Mouse (Mus musculus) kidney, adult 9 months (tissue): Measurements from ENCODE around the gene Gsap.
A peak's percentile ranks its signal among the peaks of the same experiment; 100 is the strongest.
"Not testable (repeated sequence)": the region's sequence is repeated elsewhere in the genome, so short reads cannot be mapped to it uniquely, and the experiment has no call there.

Source experiments
- DNase-seq: peaks from one replicate; pipeline ENCODE4 v3.0.0; 2022

Gsap gene

DNA sequence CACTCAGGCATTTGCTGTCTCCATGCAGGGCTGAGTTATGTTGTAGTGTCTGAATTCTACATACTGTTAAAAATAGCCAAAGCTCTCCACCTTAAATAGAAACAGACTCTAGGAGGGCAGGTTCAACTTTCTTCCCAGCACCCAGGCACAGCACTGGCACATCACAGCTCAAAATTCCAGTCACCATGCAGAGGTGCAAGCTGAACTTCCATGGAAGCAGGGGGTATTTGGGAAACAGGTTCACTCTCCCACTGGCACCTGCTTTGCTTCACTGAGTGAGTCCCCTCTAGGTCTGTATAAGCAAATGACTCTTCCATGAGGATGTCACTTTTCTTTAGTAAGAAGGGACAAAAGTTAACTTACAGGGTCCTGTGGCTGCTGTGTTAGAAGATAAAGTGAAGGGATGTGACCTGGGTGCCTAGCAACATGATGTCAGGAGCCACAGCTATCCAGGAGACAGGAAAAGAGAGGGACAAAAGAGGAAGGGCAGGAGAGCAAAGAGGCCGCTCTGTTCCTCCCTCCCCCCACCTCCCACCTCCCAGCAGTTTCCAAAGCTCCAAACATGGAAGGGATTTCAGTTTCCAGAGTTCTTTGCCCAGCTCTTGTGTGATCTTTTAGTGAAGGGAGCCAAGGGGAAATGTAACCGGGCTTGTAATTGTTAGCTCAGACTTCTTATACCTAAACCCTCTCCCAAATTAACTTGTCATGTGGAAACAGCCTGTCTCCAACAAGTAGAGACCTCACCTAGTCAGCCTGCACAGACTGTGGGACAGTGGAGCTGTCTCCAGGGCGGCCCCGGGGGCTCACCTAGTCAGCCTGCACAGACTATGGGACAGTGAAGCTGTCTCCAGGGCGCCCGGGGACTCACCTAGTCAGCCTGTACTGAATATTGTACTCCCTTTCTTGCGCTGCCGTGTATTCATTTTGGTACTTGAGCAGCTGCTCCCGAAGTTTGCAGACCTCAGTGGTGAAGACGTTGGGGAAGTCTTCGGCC, 143.9 kb downstream of the Gsap start:
- no peak for DNase-seq

DNA sequence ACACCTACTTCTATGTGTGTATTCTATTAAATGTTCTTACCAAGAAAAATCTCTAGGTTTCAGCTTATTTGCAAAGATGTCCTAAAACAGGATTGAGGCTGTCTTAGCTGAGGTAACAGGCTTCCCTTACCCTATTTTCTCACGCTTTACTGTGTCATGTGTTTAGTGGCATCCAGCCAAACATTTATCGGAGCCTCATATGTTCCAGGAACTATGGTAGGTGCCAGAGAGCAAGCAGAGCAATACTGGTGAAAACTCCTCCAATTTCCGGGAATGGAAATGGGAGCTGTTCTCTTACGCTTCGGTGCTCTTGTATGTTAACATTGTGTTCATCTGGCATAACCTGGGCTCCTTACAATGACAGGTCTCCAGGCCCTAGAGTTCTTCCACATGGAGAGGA, 145.6 kb downstream of the Gsap start:
- peak; percentile 13 for DNase-seq

DNA sequence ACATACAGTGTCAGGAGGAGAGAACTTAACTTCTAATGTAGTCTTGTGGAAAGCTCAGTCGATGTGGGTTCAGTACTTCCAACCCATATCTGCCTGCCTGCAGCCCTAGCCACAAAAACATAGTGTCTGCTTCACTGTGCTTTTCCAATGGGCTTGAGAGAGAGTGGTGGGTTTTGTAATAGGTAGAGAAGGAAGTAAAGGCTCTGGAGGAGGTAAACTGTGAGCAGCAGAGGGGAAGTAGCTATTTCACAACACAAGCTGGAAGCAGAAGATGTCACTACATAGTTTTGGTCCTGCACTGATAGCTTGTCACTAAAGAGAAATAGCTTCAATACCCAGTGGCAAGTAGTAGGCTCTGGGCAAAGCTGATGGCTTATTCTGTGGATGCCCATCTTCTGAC, 146.1 kb downstream of the Gsap start:
- no peak for DNase-seq

DNA sequence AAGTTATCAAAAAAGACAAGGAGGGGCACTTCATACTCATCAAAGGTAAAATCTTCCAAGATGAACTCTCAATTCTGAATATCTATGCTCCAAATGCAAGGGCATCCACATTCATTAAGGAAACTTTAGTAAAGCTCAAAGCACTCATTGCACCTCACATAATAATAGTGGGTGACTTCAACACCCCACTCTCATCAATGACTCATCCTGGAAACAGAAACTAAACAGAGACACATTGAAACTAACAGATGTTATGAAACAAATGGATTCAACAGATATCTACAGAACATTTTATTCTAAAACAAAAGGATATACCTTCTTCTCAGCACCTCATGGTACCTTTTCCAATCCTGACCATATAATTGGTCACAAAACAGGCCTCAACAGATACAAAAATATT, 156.2 kb downstream of the Gsap start:
- DNase-seq: not testable (repeated sequence)

DNA sequence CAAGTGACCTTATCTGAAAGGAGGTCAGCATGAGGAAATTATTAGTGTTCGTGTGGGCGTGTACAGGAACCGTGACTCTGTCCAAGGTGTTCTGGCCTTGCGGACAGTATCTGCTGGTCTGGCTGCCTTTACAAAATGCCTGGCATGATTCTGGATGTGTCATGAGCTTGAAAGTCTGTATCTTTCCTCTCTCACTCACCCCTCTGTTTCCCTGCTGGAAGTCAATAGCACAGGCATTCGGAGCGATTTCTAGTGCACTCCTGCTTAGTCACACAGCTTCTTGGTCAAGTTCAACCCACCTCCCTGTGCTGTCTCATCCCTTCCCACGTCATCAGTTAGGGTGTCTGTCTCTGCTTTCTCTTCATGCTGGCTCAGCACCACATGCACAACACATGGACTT, 162.3 kb downstream of the Gsap start:
- no peak for DNase-seq

DNA sequence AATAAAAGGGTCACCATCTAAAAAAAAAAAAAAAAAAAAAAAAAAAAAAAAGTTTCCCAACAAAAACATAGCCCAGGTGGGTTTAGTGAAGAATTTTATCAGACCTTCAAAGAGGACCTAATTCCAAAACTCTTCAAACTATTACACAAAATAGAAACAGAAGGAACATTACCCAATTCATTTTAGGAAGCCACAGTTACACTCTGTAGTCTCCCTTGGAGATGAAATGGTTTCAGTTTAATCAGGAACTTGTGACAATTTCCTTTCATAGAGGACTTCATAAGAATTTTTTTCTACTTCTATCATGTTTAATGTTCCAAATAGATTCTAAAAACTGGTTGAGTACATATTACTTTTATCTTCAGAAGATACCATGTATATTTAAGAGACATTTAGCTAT, 165.6 kb downstream of the Gsap start:
- DNase-seq: no peak

DNA sequence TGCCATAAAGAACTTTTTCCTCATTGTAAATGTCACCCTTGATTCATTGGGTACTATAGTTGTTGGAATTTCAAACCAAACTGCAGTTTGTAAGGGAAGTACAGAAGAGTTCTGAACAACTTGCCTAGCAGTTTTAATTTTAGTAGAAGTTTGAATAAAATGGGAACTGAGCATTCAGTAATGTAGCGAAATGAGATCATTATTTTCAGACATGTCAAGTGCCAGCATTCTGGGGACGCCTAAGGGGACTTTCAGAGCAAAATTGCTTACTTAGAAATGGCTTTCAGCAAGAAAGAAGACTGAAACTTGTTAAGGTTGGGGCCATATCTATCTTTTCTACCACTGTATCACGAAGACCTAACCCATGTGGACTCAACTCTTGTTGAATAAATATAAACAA, 172.6 kb downstream of the Gsap start:
- no peak for DNase-seq

DNA sequence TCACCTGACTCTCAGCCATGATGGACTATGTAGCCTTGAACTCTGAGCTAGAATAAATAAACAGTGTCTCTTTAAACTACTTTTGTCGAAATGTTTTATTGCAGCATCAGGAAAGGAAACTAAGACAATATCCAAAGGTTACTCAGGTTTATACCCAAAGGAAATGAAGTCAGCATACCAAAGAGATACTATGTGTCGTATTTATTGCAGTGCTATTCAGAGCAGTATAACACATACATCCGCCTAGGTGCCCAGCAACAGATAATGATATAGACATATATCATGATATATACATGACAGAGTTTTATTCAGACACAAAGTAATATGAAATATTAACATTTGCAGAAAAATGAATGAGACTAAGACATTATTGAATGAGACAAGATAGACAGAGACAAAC, 177.3 kb downstream of the Gsap start:
- DNase-seq: no peak
